Mouse (Mus musculus) liver, postnatal 0 days (tissue): ENCODE data around the gene Ugt1a5.

ENCODE experiments used
- CTCF ChIP-seq: sonication (generic); IDR thresholded peaks from 2 replicates; pipeline ENCODE4 v1.5.1; 2016; ENCODE audit warnings: antibody characterized with exemption, low read depth
- EP300 ChIP-seq: IDR thresholded peaks from 2 replicates; pipeline ENCODE4 v1.6.1; 2016; ENCODE audit warnings: antibody characterized with exemption, low read depth, mild to moderate bottlenecking

- no peak for TF ChIP-seq CTCF
- TF ChIP-seq EP300: no peak
Observed at GRCm38 (mm10) chr1:88186325-88186935, 20.6 kb downstream of the Ugt1a5 start.
